Mouse (Mus musculus): ENCODE results near the gene Lactbl1.

Gene Lactbl1

DNA sequence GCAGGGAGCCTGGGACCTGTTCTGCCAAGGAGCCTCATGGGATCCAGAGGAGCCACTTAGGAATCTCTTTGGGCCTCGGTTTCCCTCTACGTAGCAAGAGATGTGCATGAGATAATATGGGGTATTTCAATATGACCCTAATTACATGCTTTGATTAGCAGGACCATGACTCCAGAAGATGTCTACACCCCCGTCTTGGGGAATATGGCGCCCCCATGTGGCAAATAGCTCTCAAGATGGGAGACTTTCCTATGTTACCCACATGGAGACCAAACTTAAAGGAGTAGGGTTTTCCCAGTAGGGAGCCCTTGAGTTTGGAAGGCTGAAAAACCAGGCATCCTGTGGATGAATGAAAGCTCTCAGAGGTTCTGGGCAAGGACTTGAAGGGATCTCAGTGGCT lies 65.7 kb downstream of the Lactbl1 start:
- no peak for DNase-seq

All from retina, postnatal 1 day (tissue).